Mouse (Mus musculus) ES-E14 (cell line): ENCODE measurements around the gene Cyp2j9. TPM values are rescaled to one million over a fixed set of nuclear protein-coding genes. Genes with fewer than 3 reads are reported as not detected.

ENCODE experiments used
- DNase-seq: peaks from one replicate; pipeline ENCODE4 v3.0.0-alpha.2; 2013; ENCODE audit warnings: low read depth, low spot score
- H3K27ac ChIP-seq: 2 replicates; pipeline ENCODE4 v1.5.1; 2012; ENCODE audit warnings: low read depth, mild to moderate bottlenecking, low read length, moderate library complexity, mixed read lengths; ENCODE audit not compliant: poor library complexity, insufficient read depth, severe bottlenecking
- H3K36me3 ChIP-seq: 2 replicates; pipeline ENCODE4 v1.6.1; 2012; ENCODE audit warnings: mild to moderate bottlenecking, low read length, moderate library complexity, mixed read lengths; ENCODE audit not compliant: control insufficient read depth, poor library complexity, insufficient read depth, severe bottlenecking
- H3K4me1 ChIP-seq, 2 experiments: fragments of 150-350 bp in 1 of 2; sonication (generic) in 1 of 2; 2 replicates each; pipeline ENCODE4 v1.6.1; 2012; ENCODE audit warnings: low read length in 2 of 2, mild to moderate bottlenecking in 1 of 2, mixed read lengths in 1 of 2; ENCODE audit not compliant: control insufficient read depth in 2 of 2, insufficient read depth in 2 of 2, poor library complexity in 1 of 2
- H3K4me3 ChIP-seq, 2 experiments: fragments of 150-350 bp in 1 of 2; sonication (generic) in 1 of 2; 2 replicates each; pipeline ENCODE4 v1.5.1; 2012; ENCODE audit warnings: low read length in 2 of 2, low read depth in 1 of 2, mild to moderate bottlenecking in 1 of 2, mixed read lengths in 1 of 2; ENCODE audit not compliant: insufficient read depth in 1 of 2, poor library complexity in 1 of 2, severe bottlenecking in 1 of 2
- H3K9ac ChIP-seq: 2 replicates; pipeline ENCODE4 v1.6.1; 2012; ENCODE audit warnings: low read depth, mild to moderate bottlenecking, low read length, mixed read lengths; ENCODE audit not compliant: poor library complexity, insufficient read depth, severe bottlenecking
- H3K9me3 ChIP-seq: fragments of 150-350 bp; sonication (generic); 2 replicates; pipeline ENCODE4 v1.6.1; 2012; ENCODE audit warnings: low read depth, mild to moderate bottlenecking, low read length; ENCODE audit not compliant: control insufficient read depth, insufficient read depth
- CHD2 ChIP-seq: IDR thresholded peaks from 2 replicates; pipeline ENCODE4 v1.6.1; 2014; ENCODE audit warnings: mild to moderate bottlenecking, low read depth, low read length, inconsistent platforms
- HCFC1 ChIP-seq: IDR thresholded peaks from 2 replicates; pipeline ENCODE4 v1.6.1; 2012; ENCODE audit warnings: low read length, inconsistent platforms, borderline replicate concordance; ENCODE audit not compliant: insufficient read depth
- MAFK ChIP-seq: IDR thresholded peaks from 2 replicates; pipeline ENCODE4 v1.6.1; 2014; ENCODE audit warnings: mild to moderate bottlenecking, low read depth, low read length, inconsistent platforms; ENCODE audit not compliant: insufficient read depth
- ZC3H11A ChIP-seq: IDR thresholded peaks from 2 replicates; pipeline ENCODE4 v1.6.1; 2012; ENCODE audit warnings: low read depth, mild to moderate bottlenecking, inconsistent platforms, low read length, borderline replicate concordance
- ZNF384 ChIP-seq: IDR thresholded peaks from 2 replicates; pipeline ENCODE4 v1.6.1; 2012; ENCODE audit warnings: low read depth, low read length, inconsistent platforms
- in situ Hi-C, 2 experiments: fragments of 600-800 bp; cut with MboI; formaldehyde crosslinking; loops; one replicate each; pipeline ENCODE4 v1.15.1; 2025; ENCODE audit warnings: low sequenced_read_pairs in 2 of 2, inconsistent platforms in 1 of 2; ENCODE audit not compliant: unreplicated experiment in 2 of 2
- total RNA-seq: library from RNA; depleted of rRNA; stranded (reverse); fragments of 300-350 nt; gene quantifications from 2 replicates; pipeline ENCODE4 v1.2.3, GENCODE M21; 2012; rRNA removed

Gene Cyp2j9
- 1.4 and 1.5 TPM in 2 replicates for total RNA-seq

DNA sequence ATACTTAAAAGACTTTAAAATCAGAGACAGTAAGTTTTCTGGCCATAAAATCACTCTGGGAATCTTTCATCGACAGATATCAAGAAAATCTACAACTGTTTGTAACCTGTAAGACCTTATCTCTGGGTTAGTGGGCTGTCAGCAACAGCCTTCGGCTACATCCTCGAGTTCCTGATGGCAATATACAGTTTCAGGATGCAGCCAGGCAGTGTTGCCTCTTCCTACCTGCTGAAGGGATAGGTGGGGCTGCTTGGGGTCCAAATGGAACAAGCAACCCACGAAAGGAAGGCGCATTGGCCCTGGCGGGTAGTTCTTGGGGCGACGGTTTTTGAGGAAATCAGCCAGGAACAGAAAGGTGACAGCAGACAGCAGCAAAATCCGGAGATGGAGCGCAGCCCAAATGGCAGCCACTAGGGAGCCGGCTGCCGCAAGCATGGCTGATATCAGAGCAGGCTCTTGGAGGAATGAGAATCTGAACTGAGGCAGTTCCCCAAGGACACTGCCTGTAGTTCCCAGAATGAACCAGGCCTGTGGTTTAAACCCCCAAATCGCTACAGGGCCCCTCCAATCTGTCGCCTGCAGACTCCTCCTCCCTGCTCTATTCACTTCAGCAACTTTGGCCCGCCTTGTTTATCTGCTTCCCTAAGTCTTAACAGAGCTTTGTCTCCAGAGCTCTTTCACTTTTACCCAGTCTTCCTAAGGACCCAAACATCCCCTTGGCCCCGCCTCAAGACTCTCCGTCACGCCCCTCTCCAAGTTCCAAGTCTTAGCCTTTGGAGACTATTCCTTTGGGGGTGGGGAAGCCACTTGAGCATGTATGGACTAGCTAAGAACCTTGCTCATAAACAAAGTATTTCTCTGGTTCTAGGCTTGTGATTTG lies at the start of gene Cyp2j9:
Gene Cyp2j9, minus strand, starts transcription at position 668 of the 880 bp plus-strand sequence.
- TF ChIP-seq CHD2 (no peak), ZC3H11A (no peak), ZNF384 (no peak), HCFC1 (no peak), MAFK (no peak)
- H3K9ac ChIP-seq = peak within 1 kb of the TSS; percentile 51
- H3K27ac ChIP-seq = no peak within 1 kb of the TSS

DNA sequence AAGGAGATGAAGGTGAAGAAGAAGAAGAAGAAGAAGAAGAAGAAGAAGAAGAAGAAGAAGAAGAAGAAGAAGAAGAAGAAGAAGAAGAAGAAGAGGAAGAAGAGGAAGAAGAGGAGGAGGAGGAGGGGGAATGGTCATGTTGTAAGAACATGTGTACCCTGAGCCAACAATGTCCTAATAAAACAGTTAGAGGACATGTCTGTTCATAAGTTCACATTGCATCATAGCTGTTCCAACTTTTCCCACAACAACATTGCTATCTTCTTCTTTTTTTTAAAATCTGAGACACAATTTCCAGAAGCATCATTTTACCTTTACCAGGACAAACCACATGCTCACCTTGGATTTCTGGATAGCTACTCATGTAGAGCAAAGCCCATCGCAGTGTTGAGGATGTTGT lies 44.1 kb upstream of the Cyp2j9 start:
- Histone ChIP-seq H3K4me3 (no peak overlapping the region), H3K36me3 (no peaks in the 10 kb centered on the region), H3K27ac (no peak overlapping the region), H3K9ac (no peak overlapping the region), H3K4me1 (no peaks in the 10 kb centered on the region), H3K9me3 (no peaks in the 10 kb centered on the region)
- in situ Hi-C loops = no loop called here
- DNase-seq = no peak
- TF ChIP-seq ZC3H11A (no peak), CHD2 (no peak), HCFC1 (no peak), MAFK (no peak), ZNF384 (no peak)

More for the DNA sequence above, at the start of gene Cyp2j9:
- no peaks in the 10 kb centered on the region for H3K36me3 ChIP-seq
- peak within 1 kb of the TSS; percentile 54 to 59 for H3K4me3 ChIP-seq
- DNase-seq = peak; percentile 69
- no peaks in the 10 kb centered on the region for H3K9me3 ChIP-seq
- H3K4me1 ChIP-seq = peaks cover 0 to 4% of the 10 kb centered on the region in 2 experiments; a peak in 1 of 4 replicates
- in situ Hi-C loops = no loop called here

DNA sequence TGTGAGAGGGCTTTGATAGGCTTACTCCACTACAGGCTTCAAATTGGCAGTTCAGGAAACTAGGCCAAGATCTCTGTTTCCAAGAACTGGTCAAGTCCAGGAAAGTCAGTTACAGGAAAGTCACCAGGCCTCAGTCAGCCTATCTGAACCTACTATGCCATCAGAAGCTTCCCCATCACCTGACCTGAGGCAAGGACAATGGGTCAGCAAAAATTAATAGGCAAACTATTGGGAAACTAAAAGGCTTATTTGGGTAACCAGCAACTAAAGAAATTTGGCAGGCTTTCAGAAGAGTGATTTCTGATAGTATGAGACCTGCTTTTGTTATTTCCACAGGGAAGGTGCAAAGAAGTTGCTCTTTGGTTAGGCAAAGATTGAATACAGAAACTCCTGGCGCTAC lies 31.1 kb upstream of the Cyp2j9 start:
- in situ Hi-C loops = no loop called here
- H3K27ac ChIP-seq = no peak overlapping the region
- no peaks in the 10 kb centered on the region for H3K4me1 ChIP-seq
- H3K36me3 ChIP-seq = no peaks in the 10 kb centered on the region
- DNase-seq = no peak
- no peak for TF ChIP-seq HCFC1
- no peak for TF ChIP-seq ZC3H11A
- TF ChIP-seq MAFK = no peak
- no peak for TF ChIP-seq CHD2
- no peak for TF ChIP-seq ZNF384
- no peaks in the 10 kb centered on the region for H3K9me3 ChIP-seq
- no peak overlapping the region for H3K9ac ChIP-seq
- no peak overlapping the region for H3K4me3 ChIP-seq

DNA sequence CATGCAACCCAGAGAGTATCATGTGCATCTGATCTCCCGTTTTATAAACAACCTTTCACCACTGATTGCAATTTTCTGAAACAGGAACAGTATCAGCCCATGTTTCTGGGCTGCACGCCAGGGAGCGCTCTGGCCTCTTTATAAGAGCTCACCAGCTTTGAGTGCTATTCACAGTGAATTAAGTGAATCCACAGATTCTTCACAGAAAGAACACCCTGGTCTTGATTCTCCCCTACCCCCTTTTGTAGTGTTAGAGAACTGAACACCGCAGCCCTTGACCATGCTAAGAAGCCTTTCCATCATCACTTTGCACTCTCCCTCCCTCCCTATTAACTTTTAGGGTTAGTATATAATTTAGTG lies 393 bp upstream of the Cyp2j9 start:
- TF ChIP-seq HCFC1 (no peak), ZC3H11A (no peak), ZNF384 (no peak)
- no peak for DNase-seq
- in situ Hi-C loops = no loop called here
- Histone ChIP-seq H3K9me3 (no peaks in the 10 kb centered on the region), H3K36me3 (no peaks in the 10 kb centered on the region), H3K27ac (no peak overlapping the region), H3K4me3 (peak overlapping the region in 1 of 2 experiments; percentile 59; a peak in 2 of 4 replicates), H3K9ac (no peak overlapping the region), H3K4me1 (peaks cover 0 to 4% of the 10 kb centered on the region in 2 experiments; a peak in 1 of 4 replicates)
